Mouse (Mus musculus) liver, embryonic 11.5 days (tissue): Measurements from ENCODE around the gene Meox2. TPM values are rescaled to one million over a fixed set of nuclear protein-coding genes. Genes with fewer than 3 reads are reported as not detected.

ENCODE experiments used
- ATAC-seq: fragments of 200-750 bp; cut with Nextera tagmentation; replicated peaks from 2 replicates; pipeline ENCODE4 v1.8.0; 2017; ENCODE audit warnings: moderate number of reproducible peaks, mild to moderate bottlenecking, moderate TSS enrichment, moderate library complexity; ENCODE audit not compliant: low FRiP score
- DNase-seq: peaks from one replicate; pipeline ENCODE4 v3.0.0-alpha.2; 2017; ENCODE audit warnings: low spot score
- H3K27ac ChIP-seq: fragments of 300-500 bp; sonication (generic); 2 replicates; pipeline ENCODE4 v1.5.1; 2014; ENCODE audit warnings: mild to moderate bottlenecking, low read depth, low read length, control low read depth
- H3K27me3 ChIP-seq: fragments of 300-500 bp; sonication (generic); replicated peaks from 2 replicates; pipeline ENCODE4 v1.6.1; 2014; ENCODE audit warnings: low read length, mixed read lengths; ENCODE audit not compliant: control insufficient read depth, insufficient read depth
- H3K36me3 ChIP-seq: fragments of 300-500 bp; sonication (generic); 2 replicates; pipeline ENCODE4 v1.6.1; 2014; ENCODE audit warnings: mild to moderate bottlenecking, low read length, moderate library complexity, mixed read lengths; ENCODE audit not compliant: control insufficient read depth, insufficient read depth
- H3K4me1 ChIP-seq: fragments of 300-500 bp; sonication (generic); replicated peaks from 2 replicates; pipeline ENCODE4 v1.6.1; 2014; ENCODE audit warnings: low read length, mixed read lengths; ENCODE audit not compliant: control insufficient read depth, insufficient read depth
- H3K4me2 ChIP-seq: fragments of 300-500 bp; sonication (generic); 2 replicates; pipeline ENCODE4 v1.6.1; 2014; ENCODE audit warnings: mild to moderate bottlenecking, control low read depth, moderate library complexity
- H3K4me3 ChIP-seq: fragments of 300-500 bp; sonication (generic); 2 replicates; pipeline ENCODE4 v1.5.1; 2014; ENCODE audit warnings: low read depth, low read length, control low read depth
- H3K9ac ChIP-seq: fragments of 300-500 bp; sonication (generic); 2 replicates; pipeline ENCODE4 v1.6.1; 2014; ENCODE audit warnings: low read depth, low read length, control low read depth
- H3K9me3 ChIP-seq: fragments of 300-500 bp; sonication (generic); 2 replicates; pipeline ENCODE4 v1.6.1; 2016; ENCODE audit warnings: low read length, inconsistent platforms, mixed read lengths; ENCODE audit not compliant: control insufficient read depth
- WGBS: fragments of 180-500 bp; shearing (Covaris S2); extraction: QIAGEN DNeasy Blood & Tissue Kit; methylation state at CpG from one replicate; pipeline ENCODE4 v1.1.7; 2014; 5-methylcytosine and 5-hydroxymethylcytosine counted together
- polyA plus RNA-seq: library from polyadenylated mRNA; unstranded; fragments of >200 nt; fragmentation: Nextera tagmentation; extraction: Ambion mirVana; gene quantifications from 2 replicates; pipeline ENCODE4 v1.2.1, GENCODE M21; 2014

The Meox2 gene
- polyA plus RNA-seq, 1 experiment from 2014 or later, result 1.7 TPM

DNA sequence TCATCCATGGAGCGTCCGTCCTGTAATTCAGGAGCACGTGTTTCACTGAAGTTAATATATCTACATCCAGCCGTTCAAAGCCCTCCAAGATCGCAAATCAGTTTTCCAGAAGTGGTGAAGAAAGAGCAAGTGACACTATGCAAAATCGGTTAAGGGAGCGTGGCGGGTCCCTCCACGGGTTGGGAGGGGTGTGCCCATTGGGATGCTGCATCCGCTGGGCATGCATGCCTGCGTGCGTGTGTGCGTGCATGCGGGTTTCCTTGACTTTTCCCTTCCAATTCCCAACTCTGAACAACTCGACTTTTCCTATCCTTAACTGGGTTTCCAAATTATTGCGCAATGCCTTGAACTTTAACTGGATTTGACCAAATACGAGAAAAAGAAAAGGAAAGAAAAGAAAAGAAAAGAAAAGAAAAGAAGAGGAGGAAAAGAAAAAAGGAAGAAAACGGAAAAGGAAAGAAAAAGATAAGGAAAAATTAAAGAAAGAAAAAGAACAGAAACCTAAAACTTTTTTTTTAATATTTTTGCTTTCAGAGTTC is 1.2 kb downstream of the Meox2 start:
- Histone ChIP-seq H3K4me2 (peak overlapping the region; percentile 66), H3K9me3 (no peaks in the 10 kb centered on the region), H3K27ac (no peak overlapping the region), H3K36me3 (no peaks in the 10 kb centered on the region), H3K9ac (no peak overlapping the region), H3K27me3 (peaks cover 35% of the 10 kb centered on the region), H3K4me3 (peak overlapping the region; percentile 35), H3K4me1 (no peaks in the 10 kb centered on the region; the same call in 1 of the 2 replicates)
- DNase-seq, result peak; percentile 33
- ATAC-seq, result no peak
- WGBS, result 9% methylated on average over 18 of the region's 18 CpGs

DNA sequence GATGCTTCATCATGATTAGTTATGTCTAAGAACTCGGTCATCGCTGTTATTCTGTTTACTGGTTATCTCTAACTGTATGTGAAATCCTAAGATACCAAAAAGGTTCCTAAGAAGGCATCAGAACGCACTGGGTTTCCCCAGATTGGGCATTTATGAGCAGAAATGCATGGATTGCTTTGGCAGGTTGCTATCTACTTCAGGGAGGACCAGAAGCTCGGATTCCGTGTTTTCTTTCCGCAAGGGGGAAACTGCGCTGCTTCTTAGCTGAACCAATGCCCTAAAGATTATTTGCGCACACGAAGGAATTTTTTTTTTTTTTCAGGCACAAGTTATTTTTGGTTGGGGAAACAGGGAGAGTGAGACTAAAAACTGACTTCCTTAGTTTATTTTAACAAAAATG is 2.6 kb downstream of the Meox2 start:
- Histone ChIP-seq H3K36me3 (no peaks in the 10 kb centered on the region), H3K4me3 (no peak overlapping the region), H3K9me3 (no peaks in the 10 kb centered on the region), H3K27me3 (peaks cover 32% of the 10 kb centered on the region), H3K4me2 (no peak overlapping the region), H3K4me1 (no peaks in the 10 kb centered on the region; the same call in 1 of the 2 replicates), H3K9ac (no peak overlapping the region), H3K27ac (no peak overlapping the region)
- no peak for ATAC-seq
- no peak for DNase-seq
- WGBS, result 61% methylated on average over 9 of the region's 9 CpGs

DNA sequence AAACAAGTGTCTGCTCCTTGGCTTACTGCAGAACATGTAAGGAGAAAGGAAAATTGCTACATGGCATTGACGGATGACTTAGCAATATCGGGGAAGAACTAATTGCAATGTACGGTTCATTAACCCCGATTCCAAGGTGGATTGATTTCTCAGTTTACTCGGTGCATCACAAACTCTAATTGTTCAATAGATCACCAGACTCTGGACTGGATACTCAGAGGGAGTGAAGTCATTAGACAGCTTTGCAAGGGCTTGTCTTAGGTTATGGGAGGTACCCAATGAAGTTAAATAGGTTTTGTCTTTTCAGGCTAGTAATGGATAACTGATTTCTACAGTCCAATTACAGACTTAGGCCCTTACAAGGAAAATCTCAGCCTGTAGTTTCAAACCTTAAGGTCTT is 10.9 kb downstream of the Meox2 start:
- WGBS, result 89% methylated on average over 5 of the region's 5 CpGs
- Histone ChIP-seq H3K4me2 (no peak overlapping the region), H3K27me3 (no peaks in the 10 kb centered on the region), H3K36me3 (no peaks in the 10 kb centered on the region), H3K4me3 (no peak overlapping the region), H3K4me1 (no peaks in the 10 kb centered on the region), H3K9ac (no peak overlapping the region), H3K27ac (no peak overlapping the region), H3K9me3 (no peaks in the 10 kb centered on the region)
- no peak for DNase-seq
- no peak for ATAC-seq

DNA sequence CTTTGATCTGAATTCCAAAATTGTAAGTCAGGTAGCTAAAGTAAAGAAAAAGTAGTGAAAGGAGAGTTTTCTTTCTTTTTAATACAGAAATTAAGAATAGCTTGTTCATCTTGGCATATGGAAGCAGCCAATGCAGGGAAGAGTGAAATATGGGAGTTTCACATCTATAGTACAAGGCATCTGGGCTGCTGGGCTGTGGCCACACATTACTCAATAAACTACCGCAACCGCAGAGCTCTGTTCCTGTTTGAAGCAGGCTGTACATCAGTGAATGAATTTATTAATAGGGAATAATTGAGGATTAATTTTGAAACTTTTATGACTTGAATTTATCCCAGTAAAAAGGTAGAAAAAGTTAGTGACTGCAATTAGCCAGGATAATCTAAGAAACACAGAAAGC is 15.4 kb downstream of the Meox2 start:
- Histone ChIP-seq H3K27me3 (no peaks in the 10 kb centered on the region), H3K4me3 (no peak overlapping the region), H3K9me3 (no peaks in the 10 kb centered on the region), H3K4me1 (no peaks in the 10 kb centered on the region), H3K4me2 (no peak overlapping the region), H3K9ac (no peak overlapping the region), H3K36me3 (no peaks in the 10 kb centered on the region), H3K27ac (no peak overlapping the region)
- WGBS, result 86% methylated on average over 2 of the region's 2 CpGs
- ATAC-seq (no peak), DNase-seq (no peak)

DNA sequence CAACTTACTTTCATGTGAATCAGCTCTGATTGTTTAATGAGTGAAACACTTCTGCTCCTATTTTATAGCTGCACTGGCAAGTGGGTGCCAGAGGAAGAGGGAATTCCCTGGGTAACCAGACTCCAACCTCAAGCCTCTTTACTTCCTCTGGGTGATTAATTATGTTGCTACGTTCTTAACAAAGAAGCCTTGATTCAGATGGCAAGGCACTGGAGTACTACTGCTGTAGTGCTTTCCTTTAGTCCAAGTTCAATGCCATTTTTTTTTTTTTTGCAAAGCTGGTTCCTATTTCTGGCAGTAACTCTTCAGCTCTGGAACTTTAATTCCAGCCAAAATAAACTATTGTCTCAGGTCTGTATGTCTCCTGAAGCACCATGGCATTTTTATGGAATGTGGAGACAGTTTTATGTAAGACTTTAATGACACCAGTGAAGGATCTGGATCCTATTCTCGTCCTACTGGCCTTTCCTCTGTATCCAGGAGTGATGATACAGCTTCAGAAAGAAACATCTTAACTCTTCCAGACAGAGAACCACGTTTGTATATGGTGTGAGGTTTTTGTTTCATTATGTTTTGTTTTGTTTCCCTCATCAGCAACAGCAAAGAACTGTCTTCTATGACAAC is 33.9 kb downstream of the Meox2 start:
- ATAC-seq (no peak), DNase-seq (no peak)
- H3K36me3 ChIP-seq, result no peaks in the 10 kb centered on the region
- 41% methylated on average over 3 of the region's 3 CpGs for WGBS
- no peak overlapping the region for H3K4me2 ChIP-seq
- no peaks in the 10 kb centered on the region for H3K27me3 ChIP-seq
- H3K27ac ChIP-seq, result no peak overlapping the region
- no peaks in the 10 kb centered on the region for H3K4me1 ChIP-seq
- no peaks in the 10 kb centered on the region for H3K9me3 ChIP-seq
- H3K4me3 ChIP-seq, result no peak overlapping the region
- no peak overlapping the region for H3K9ac ChIP-seq

DNA sequence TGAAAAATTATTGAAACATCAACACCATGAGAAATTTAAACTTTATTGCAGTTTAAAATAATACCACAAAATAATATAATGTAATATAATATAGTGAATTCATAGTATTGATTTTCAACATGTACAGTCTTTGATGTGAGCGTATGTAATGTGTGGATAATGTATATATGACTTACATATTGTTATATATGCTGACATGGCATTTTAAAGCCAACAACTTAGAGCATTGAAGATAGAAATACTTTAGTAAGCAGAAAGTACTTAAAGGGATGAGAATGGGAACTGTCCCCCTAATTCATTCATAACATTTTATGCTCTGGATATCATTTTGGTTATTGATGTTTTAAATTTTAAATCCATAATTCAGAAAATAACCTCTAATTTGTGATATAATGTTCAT is 35.5 kb downstream of the Meox2 start:
- DNase-seq, result no peak
- H3K27ac ChIP-seq, result no peak overlapping the region

DNA sequence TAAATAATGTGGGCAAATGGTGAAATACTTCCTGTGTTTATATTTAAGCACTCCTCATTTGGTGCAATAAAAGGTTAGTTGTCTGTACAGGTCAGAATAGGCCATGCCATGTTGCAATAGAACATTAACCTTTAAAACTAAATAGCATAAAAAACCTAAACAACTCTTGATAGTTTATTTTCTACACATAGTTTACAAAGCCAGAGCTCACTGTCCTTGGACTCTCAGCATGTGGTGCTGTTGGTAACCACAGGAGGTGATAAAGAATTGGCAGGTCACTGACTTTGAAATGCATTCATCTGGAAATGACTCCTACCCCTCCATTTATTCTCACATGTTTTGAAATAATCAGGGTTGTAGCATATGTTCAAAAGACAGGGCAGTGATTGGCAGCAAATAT is 59.4 kb downstream of the Meox2 start:
- H3K4me3 ChIP-seq, result no peak overlapping the region
- no peaks in the 10 kb centered on the region for H3K9me3 ChIP-seq
- H3K4me1 ChIP-seq, result no peaks in the 10 kb centered on the region
- ATAC-seq, result no peak
- no peak overlapping the region for H3K27ac ChIP-seq
- no peaks in the 10 kb centered on the region for H3K27me3 ChIP-seq
- H3K36me3 ChIP-seq, result no peaks in the 10 kb centered on the region
- DNase-seq, result no peak
- no peak overlapping the region for H3K4me2 ChIP-seq
- no peak overlapping the region for H3K9ac ChIP-seq

More for the DNA sequence above, 35.5 kb downstream of the Meox2 start:
- 89% methylated on average over 1 of the region's 1 CpGs for whole genome bisulfite sequencing
- Histone ChIP-seq H3K9me3 (no peaks in the 10 kb centered on the region), H3K4me2 (no peak overlapping the region), H3K4me3 (no peak overlapping the region), H3K36me3 (no peaks in the 10 kb centered on the region), H3K27me3 (no peaks in the 10 kb centered on the region), H3K9ac (no peak overlapping the region), H3K4me1 (no peaks in the 10 kb centered on the region)
- ATAC-seq, result no peak

DNA sequence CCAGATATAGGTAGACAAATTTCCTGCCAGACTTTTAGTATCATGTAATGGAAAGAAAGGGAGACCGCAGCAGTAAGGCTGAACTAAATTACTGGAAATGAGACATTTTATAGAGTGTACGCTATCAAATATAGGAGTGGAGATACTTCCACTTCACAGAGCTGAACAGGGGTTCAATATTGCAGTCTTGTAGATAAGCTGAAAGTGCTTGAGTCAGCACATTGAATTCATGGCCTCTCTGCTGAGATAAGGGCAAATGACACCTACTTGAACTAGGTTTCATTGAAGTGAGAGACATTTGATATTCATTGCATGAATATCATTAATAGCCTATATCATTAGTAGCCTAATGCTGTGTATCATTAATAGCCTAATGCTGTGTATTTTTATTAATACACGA is 65.0 kb downstream of the Meox2 start:
- Histone ChIP-seq H3K4me2 (no peak overlapping the region), H3K27me3 (no peaks in the 10 kb centered on the region), H3K9ac (no peak overlapping the region), H3K4me3 (no peak overlapping the region), H3K36me3 (no peaks in the 10 kb centered on the region), H3K4me1 (no peaks in the 10 kb centered on the region), H3K9me3 (no peaks in the 10 kb centered on the region), H3K27ac (no peak overlapping the region)
- no peak for ATAC-seq
- DNase-seq, result no peak
- WGBS, result 91% methylated on average over 3 of the region's 3 CpGs

DNA sequence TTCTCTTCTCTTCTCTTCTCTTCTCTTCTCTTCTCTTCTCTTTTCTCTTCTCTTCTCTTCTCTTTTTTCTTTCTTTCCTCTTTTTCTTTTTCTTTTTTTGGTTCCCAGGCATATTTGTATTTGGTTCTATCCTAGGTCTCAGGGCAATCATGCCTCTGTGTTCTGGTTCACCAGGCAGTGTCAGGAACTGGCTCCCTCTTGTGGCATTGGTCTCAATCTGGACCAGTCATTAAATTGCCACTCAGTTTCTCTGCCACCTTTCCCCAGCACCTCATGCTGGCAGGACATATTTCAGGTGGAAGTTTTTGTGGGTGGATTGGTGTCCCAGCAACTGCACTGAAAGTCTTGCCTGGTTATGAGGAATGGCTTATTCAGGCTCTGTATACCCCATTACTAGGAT is 75.3 kb downstream of the Meox2 start:
- H3K4me1 ChIP-seq, result no peaks in the 10 kb centered on the region
- no peak overlapping the region for H3K27ac ChIP-seq
- no peak for ATAC-seq
- H3K27me3 ChIP-seq, result no peaks in the 10 kb centered on the region
- no peak overlapping the region for H3K4me2 ChIP-seq
- H3K9ac ChIP-seq, result no peak overlapping the region
- DNase-seq, result no peak
- H3K9me3 ChIP-seq, result no peaks in the 10 kb centered on the region
- no peak overlapping the region for H3K4me3 ChIP-seq
- no peaks in the 10 kb centered on the region for H3K36me3 ChIP-seq
